Mouse (Mus musculus) urinary bladder, adult 2 months (tissue): ENCODE results near the gene Ctnnbip1. TPM values are rescaled to one million over a fixed set of nuclear protein-coding genes. Genes with fewer than 3 reads are reported as not detected.

Source experiments
- DNase-seq: peaks from one replicate; pipeline ENCODE4 v3.0.0; 2022; ENCODE audit warnings: low spot score
- polyA plus RNA-seq: library from polyadenylated mRNA; depleted of rRNA; stranded (reverse); fragments of >200 nt; gene quantifications from 2 replicates; pipeline ENCODE4 v1.2.3, GENCODE M21; 2012; rRNA removed

The Ctnnbip1 gene
- polyA plus RNA-seq: 11.7 and 12.0 TPM in 2 replicates

DNA sequence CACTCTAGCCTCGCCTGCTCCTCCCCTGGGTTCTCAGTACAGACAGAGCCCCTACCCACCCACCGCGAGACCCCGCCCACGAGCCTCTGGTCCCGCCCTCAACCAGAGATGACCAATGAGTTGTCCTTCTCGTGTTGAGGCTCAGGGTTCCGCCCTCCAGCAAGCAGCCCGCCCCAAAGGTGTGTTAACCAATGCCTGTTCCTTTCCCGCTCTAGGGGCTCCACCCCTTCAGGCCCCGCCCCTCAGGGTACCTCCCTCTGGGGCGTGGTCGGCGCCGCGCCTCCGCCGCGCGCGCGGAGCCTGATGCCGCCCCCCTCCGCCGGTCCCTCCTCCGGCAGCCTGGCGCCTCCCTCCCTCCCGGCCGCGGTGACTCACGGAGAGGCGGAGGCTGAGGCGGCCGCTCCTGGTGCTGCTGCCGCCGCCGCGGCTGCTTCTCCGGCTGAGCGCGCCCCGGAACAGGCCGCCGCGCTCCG, at the start of gene Ctnnbip1:
TSS of gene Ctnnbip1 (plus strand) at position 369 of the 473 bp plus-strand sequence.
- peak; percentile 92 for DNase-seq

- no peak for DNase-seq
These were observed 48.5 kb upstream of the Ctnnbip1 start for GRCm38 (mm10) chr4:149469557-149469956.

- DNase-seq: no peak
These were observed 42.9 kb upstream of the Ctnnbip1 start for GRCm38 (mm10) chr4:149475096-149475495.

DNA sequence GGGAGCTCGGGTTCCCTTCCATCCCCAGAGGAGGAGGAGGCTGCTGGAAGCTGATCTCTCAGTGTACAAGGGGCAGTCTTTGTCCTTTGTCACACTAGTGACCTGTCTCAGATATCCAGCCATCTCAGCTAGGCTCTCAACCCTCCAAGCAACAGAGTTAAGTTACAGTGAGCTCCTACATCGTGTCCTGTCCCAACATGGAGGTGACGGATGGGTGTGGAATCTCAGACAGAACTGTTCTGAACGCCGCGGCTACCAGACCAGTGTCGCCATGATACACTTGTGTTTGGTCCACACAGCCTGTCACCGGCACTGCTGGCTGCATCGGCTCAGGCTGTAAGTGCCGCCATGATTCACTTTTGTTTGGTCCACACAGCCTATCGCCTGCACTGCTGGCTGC, 41.0 kb upstream of the Ctnnbip1 start, which contains the start of gene Tmem274:
TSS of gene Tmem274 (plus strand) at position 301 of the 400 bp plus-strand sequence.
- no peak for DNase-seq

- DNase-seq: no peak
These were observed 33.5 kb upstream of the Ctnnbip1 start for GRCm38 (mm10) chr4:149484566-149484965.

- peak; percentile 82 for DNase-seq
These were observed 32.8 kb upstream of the Ctnnbip1 start, which contains the start of the genes Nmnat1 and Lzic for GRCm38 (mm10) chr4:149485053-149485824. Gene Nmnat1, minus strand, starts transcription at chr4:149485202. Gene Lzic, plus strand, starts transcription at chr4:149485229.

- peak; percentile 27 for DNase-seq
These were observed 32.2 kb upstream of the Ctnnbip1 start for GRCm38 (mm10) chr4:149485825-149486206.

GRCm38 (mm10) chr4:149487729-149488128, 30.3 kb upstream of the Ctnnbip1 start:
- no peak for DNase-seq

DNA sequence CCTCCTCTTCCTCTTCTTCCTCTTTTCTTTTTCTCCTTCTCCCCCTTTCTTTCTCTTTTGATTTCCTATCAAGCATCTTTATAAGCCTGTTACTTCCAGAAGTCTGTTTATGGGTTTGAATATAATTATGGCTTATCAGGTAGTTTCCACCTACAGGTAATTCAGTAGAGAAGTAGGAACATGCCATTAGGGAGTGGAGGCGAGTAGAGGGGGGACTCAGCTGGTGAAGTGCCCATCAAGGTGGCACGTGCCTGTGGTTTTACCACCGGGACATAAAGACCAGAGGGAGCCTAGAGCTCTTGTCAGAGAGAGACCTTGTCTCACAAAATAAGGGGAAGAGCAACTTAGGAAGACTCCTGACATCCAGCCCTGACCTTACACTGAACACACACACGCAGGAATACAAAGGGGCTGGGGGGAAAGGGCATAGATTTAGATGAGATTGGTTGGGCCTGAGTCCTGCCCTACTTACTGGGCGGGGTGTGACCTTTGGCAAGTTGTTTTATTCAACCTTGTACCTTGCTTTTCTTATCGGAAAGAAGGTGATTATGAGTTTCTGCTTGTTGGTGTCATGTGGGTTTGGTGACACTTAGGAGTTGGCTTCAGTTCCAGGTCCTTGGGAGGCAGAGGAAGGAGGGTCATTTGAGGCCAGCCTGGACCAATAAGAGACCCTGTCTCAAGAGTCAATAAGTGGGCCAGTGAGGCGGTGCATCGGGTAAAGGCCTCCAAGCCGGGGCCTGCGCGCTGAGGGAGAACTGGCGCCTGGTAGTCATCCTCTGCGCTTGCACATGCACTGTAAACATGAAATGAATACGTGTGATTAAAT, 28.4 kb upstream of the Ctnnbip1 start:
- no peak for DNase-seq

GRCm38 (mm10) chr4:149491151-149491550, 26.9 kb upstream of the Ctnnbip1 start:
- no peak for DNase-seq

DNA sequence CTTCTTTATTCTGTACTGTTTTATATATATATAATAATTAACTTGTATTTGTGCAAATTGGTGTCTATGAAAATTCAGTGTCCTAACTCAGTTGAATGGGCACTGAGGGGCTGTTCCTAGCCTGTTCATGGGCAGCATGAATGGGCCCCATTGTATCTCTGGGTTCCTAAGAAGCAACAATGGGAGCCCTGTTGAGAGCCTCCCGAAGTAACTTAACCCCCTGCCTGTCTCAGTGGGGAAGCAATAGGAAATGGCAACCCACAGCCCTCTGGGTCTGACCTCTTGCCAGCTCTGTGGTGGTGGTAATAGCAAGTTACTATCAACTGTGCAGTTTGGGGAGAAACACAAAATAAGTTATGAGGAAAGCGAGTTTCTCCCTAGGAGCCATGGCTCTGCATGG, 21.4 kb upstream of the Ctnnbip1 start:
- no peak for DNase-seq

GRCm38 (mm10) chr4:149498901-149499300, 19.1 kb upstream of the Ctnnbip1 start:
- no peak for DNase-seq

DNA sequence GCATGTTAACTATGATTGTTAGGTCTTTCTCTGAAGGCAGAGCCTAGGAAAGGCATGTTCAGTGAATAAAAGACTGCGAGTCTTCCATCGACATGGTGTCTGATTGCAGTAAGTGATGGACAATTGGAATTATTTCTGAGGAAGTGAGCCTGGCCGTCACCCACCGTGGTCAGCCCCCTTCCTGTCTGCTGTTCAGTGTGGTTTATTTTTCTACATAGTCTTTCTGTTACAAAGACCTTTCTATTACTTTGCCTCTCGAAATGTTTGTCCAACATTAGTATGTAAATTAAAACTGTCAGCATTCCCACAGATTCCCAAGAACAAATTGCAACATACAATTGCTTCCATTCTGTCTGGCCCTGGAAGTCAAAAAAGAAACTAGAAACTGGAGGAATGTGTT, 18.2 kb upstream of the Ctnnbip1 start:
- DNase-seq: no peak

GRCm38 (mm10) chr4:149504363-149504762, 13.7 kb upstream of the Ctnnbip1 start:
- no peak for DNase-seq

DNA sequence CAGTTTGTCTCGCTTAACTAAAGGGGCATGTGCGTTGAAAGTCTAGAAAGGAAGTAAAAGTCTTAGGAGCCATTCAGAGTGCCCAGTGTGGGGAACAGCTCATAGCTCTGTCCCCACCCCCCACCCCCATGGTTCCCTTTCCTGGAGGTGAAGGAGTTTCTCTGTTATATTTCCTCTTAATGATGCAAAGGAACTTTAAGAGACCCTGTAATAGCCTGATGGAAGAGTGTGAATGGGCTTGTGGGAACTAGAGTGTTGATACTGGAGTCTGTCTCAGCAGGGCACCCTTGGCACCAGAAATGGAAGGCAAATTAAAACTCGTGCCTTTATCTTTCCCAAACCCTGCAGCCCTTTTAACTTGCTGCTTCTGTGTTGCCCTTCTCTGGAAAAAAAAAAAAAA, 13.2 kb upstream of the Ctnnbip1 start:
- no peak for DNase-seq

DNA sequence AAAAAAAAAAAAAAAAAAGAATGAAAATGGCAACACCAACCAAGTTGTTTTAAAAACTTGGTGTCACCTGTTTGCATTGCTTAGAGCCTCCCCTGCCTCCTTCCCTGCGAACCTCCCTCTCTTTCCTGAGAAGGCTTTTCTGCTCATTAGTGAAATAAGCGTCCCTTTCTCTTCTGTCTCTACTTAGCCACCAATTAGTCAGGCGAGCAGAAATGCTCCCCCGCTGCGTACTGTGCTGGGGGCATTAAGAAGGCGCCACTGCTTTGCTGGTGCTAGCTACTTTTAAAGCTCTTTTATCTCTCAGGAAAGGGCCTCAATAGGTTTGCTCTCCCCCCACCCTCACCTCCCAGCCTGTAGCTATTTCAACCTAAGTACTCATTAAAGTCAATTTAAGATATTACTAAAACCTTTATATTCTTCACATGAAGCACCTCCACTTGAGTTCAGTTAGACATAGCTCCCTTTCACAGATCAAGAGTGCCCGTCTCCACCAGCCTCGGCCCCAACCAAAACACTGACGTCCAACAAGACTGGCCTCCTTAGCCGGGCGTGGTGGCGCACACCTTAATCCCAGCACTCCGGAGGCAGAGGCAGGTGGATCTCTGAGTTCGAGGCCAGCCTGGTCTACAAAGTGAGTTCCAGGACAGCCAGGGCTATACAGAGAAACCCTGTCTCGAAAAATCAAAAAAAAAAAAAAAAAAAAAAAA, 12.6 kb upstream of the Ctnnbip1 start:
- no peak for DNase-seq

DNA sequence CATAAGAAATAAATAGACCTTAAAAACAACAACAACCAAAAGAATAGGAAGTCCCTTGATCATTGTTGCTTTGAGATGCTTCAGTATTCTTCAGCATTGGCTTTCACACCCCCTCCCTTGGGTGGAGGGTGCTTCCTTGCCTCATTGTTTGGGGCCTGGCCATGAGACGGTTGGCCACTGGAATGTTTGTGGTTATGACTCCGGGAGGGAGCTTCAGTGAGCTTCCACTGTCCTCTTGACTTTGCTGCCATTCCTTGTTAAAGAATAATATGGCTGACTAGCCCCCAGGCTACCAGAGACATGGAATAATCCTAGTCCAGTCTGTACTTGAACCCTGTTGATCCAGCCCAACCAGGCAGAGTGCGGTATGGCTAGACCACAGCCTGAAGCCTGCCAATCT, 11.1 kb upstream of the Ctnnbip1 start:
- no peak for DNase-seq

DNA sequence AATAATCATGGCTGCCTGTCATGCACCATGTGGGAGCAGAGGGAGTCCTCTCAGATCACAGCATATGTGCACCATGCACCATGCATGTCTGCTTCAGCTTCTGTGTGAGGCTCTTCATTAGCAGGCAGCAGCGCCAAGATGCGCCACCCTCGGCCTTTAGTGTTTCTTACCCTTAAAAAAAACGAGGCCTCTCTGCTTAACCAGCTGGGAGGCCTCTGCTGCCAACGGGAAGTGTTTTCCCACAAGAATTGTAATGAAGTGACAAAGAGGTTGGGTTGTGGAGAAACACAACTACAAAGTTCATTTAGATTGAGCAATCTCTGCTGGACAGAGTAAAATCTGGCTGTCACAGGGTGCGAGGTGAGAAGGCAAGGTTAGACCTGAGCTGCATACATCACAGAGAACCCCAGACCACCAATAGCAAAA, 6.8 kb upstream of the Ctnnbip1 start:
- no peak for DNase-seq

DNA sequence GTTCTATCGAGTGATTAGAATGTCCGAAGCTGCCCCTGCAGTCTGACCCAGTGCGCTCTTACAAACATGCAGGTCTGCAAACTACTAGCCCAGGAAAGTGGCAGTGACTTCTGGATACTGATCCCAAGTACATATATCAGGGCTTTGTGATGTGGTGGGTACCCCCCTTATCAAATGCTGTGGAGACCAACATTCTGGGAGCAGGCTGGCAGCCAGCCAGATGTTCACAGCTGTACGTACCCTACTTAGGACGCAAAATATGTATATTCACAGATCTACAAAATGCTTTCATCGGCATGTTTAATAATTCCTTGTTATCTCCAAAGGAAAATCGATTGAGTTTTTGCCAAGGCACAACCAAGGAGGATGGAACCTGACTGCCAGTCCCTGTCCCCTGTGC, 6.0 kb upstream of the Ctnnbip1 start:
- no peak for DNase-seq

DNA sequence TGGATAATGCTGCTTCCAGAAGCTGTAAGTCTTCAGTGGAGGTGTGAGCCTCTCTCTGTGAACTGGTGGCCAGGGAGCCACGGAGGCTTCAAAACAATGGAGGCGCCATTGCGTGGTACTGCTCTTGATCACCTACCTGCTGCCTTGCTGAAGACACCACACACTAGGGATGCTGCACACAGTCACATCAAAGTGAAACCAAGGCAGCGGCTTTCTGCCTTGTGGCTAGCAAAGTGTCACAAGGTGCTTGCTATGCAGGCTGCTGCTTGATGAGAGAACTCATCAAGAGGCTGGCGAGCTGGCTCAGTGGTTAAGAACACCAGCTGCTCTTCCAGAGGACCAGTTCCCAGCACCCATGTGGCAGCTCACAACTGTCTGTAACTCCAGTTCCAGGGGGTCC, 2.3 kb upstream of the Ctnnbip1 start:
- DNase-seq: no peak

- DNase-seq: no peak
These were observed 550 bp downstream of the Ctnnbip1 start for GRCm38 (mm10) chr4:149518351-149519220.
